Mouse (Mus musculus) gonadal fat pad, adult 2 months (tissue): ENCODE results near the gene Akr1b3. TPM values are rescaled to one million over a fixed set of nuclear protein-coding genes. Genes with fewer than 3 reads are reported as not detected.
"Not testable (repeated sequence)": the region's sequence is repeated elsewhere in the genome, so short reads cannot be mapped to it uniquely, and the experiment has no call there.

Experiments used
- DNase-seq: peaks from one replicate; pipeline ENCODE4 v3.0.0-alpha.2; 2012; ENCODE audit warnings: low read depth
- polyA plus RNA-seq: library from polyadenylated mRNA; depleted of rRNA; stranded (reverse); fragments of >200 nt; gene quantifications from 2 replicates; pipeline ENCODE4 v1.2.3, GENCODE M21; 2012; rRNA removed

Gene Akr1b3
- polyA plus RNA-seq: 114 and 187 TPM in 2 replicates

- DNase-seq: no peak
These were observed at the start of gene Akr1b3 for GRCm38 (mm10) chr6:34316854-34317771. Gene Akr1b3 (minus strand): TSS chr6:34317478.

DNA sequence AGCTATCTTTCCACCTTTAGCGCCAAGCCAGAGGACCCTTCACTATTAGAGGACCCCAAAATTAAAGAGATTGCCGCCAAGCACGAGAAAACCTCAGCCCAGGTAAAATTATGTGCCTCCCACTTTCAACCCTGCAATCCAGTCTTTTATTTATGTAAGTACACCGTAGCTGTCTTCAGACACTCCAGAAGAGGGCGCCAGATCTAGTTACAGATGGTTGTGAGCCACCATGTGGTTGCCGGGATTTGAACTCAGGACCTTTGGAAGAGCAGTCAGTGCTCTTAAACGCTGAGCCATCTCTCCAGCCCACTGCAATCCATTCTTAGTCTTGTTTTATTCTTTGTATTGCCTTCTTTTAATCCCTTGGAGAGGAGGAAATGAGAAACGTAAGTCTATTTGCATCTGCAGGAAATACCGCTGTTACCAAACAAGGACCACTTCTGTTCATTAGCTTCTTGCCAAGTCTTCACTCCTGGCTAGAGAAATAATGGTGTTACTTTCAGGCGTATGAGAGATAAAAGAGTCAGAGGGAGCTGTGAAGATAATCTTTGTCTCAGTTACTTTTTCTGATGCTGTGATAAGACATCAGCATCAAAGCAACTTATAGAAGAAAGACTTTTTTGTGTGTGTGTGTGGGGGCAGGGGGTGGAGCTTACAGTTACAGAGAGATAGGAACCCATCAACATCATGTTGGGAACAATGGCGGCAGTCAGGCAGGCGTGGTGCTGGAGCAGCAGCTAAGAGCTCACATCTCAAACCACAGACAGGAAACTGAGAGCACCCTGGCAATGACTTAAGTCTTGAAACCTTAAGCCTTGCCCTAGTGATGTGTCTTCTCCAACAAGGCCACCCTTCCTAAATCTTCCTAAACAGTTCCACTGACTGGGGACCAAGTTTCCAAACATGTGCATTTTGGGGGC lies 47.2 kb upstream of the Akr1b3 start:
- DNase-seq: no peak

- DNase-seq: no peak
These were observed 38.6 kb upstream of the Akr1b3 start for GRCm38 (mm10) chr6:34355841-34356240.

GRCm38 (mm10) chr6:34355349-34355747 lies 38.1 kb upstream of the Akr1b3 start:
- DNase-seq: no peak

DNA sequence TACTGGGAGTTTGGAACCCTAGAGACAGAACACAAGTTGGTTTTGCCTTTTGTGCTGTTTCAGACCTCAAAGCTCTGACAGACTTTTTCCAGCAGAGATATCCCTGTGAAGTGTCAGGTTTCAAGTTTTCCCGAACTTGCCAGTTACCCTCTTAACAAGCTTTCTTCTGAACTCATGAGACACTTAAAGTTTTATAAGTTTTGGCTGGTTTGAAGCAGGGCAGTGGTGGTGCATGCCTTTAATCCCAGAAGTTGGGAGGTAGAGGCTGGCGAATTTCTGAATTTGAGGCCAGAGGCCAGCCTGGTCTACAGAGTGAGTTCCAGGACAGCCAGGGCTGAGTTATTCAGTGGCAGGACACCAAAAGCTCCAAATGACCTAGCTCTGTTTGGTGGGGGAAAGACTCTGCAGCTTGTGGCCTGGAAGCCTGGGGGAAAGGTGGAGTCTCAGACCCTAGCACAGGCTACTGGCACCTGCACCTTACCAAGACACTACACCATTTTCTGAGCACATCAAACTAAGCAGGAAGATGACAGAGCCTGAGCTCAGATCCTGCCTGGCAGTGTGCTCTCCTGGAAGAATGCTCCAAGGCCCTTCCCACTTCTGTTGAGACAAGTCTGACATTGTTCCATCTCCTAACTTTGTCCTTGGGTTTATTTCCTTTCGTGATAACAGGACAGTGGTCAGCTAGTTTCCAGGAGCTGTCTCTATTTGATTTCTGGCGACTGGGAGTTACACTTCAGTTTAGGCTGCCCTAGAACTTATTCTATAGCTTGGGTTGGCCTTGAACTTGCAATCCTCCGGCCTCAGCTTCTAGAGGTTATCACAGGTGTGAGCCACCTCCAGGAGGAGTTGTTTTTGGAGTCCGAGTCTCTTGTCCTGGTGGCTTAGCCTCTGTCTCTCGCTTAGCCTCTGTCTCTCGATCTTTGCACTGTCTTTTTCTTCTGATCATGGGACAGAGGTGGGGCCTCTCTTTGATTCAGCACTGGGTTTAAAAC lies 37.4 kb upstream of the Akr1b3 start:
- no peak for DNase-seq

DNA sequence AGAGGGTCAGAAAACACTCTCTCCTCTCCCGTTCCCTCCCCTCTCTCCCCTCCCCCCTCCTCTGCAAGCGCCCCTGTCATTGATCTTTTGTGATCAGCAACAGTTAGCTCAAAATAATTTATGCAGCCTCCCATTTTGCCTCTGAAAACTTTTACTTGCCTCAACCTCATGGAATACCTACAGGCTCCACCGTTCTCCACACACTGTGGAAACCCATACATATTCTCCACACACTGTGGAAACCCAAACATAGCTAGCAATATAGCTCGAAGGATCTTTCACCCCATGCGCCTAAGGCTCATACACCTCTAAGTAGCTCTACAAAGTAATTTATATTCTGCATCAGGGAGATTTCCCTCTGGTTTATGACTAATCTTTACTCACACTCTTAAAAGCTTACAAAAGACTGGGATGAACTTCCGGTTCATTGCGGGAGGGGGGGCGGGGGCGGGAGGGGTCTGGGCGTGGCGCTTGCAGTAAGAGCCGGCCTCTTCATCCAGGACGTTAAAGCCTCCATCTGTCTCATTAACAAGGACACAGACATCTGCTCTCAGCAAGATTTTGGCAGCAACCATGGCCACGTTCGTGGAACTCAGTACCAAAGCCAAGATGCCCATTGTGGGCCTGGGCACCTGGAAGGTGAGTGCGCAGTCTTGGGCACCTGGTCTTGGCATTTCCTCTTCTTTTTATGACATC lies 36.5 kb upstream of the Akr1b3 start, which contains the start of gene Akr1b8:
Akr1b8 (plus strand) TSS at position 462 of the 696 bp plus-strand sequence.
- no peak for DNase-seq

- DNase-seq: no peak
These were observed 35.1 kb upstream of the Akr1b3 start for GRCm38 (mm10) chr6:34352401-34352800.

DNA sequence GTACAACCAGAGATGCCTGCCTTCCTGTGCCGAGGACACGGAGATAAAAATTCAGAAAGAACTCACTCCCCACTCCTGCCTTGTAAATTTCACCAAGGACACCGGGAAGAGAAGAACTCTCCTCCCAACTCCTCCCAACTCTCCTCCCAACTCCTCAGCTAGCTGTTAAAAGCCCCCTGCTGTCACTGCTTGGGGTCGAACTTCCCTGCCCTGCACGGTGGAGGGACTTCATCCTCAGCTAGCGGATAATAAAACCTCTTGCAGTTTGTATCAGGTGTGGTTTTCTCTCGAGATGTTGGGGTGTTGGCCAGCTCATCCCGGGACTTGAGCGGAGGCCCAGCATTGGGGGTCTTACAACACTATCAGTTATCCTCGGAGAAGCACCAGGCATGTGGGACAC lies 34.2 kb upstream of the Akr1b3 start:
- DNase-seq: not testable (repeated sequence)

DNA sequence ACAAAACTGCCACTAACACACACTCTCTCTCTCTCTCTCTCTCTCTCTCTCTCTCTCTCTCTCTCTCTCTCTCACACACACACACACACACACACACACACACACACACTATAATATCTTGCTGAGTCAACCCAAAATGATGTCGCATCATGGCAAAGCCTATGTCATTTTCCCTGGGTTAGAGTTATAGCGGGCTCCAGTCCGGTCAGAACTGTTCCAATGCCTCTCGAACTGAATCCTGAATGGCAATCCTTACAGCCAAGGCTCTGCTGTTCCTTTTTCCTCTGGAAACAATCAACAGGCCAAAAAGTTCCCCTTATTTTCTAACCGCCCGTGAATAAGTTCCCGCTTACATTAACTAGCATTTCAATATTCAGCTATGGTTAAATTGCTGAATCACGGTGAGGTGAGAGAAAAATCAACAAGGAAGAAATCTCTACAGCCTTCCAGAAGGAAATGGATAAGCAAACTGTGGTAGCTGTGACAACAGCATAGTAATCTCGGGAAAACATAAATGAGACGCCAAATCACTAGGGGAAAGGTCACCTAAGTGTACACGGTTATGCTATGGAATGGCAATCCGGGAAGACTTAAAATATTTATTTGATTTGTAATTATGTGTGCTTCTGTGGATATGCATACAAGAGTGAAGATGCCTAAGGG lies 32.9 kb upstream of the Akr1b3 start:
- DNase-seq: no peak

DNA sequence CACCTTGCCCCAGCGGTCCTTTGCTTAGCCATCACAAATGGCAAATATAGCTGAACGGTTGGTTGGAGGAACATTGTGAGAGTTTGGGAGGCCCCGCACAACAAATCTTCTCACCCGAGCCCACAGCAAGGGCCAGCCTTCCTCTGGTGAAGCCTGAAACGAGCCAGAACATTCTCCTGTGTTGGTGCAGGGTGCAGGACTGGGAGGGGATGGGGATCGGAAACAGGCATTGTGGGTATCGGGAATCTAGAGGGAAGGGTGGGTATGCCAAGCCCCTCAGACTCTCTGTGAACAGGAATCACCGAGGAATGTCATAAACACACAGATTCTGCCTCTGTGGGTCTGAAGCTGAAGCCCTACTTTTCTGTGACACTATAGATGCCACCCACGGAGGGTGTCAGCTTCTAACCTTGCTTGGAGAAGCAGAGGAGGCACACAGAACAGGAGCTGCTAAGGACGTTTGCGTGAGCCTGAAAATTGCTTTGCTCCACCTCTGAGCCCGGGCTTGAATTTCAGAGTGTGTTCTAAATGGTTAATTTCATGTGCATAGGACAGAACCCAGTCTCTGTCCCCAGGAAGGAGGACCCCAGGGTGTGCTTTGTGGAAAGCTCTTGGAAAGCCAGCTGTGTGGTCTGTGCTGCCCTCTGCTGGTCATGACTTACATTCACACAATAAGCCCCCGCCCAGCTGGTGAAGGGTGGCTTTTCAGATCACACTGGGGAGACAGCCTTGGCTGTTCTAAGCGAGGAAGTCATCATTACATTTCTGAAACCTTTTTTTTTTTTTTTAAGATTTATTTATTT lies 29.0 kb upstream of the Akr1b3 start:
- no peak for DNase-seq

DNA sequence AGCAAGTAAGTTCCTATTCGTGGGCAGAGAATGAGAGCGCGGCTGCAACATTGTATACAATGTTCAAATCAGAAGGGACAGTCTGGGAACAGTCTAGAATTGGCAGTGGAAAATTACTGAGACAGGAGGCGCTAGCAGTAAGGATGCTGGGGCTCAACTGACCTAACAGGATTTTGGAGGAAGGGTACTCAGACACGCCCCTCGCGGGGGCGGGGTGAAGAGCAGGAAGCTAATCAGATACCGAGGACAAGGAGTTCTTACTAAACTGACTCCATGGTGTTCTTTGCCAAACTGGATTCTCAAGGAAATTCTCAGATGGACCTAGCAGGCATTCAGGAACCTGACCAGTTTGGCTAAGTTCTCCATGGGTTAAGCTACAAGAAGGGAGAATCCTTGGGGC lies 27.7 kb upstream of the Akr1b3 start:
- DNase-seq: no peak

GRCm38 (mm10) chr6:34344135-34344850 lies 27.0 kb upstream of the Akr1b3 start:
- DNase-seq: no peak

GRCm38 (mm10) chr6:34343426-34343825 lies 26.1 kb upstream of the Akr1b3 start:
- DNase-seq: no peak

GRCm38 (mm10) chr6:34342476-34342875 lies 25.2 kb upstream of the Akr1b3 start:
- DNase-seq: no peak

DNA sequence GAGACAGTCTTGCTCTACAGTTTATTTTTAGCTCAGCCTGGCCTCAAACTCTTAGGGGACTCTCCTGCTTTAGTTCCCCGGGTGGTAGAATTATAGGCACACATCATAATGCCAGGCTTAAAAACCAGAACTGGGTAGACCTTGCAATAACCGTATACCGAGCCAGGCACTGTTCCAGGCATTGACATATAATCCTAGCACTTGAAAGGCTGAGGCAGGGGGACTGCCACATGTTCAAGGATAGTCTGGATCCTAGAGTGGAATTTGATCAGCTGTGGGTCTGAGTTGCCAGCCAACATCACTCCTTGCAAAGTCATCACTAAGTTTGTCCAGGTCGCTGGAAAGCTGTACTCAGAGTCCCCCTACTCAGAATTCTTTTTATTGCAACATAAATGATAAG lies 24.7 kb upstream of the Akr1b3 start:
- DNase-seq: no peak

DNA sequence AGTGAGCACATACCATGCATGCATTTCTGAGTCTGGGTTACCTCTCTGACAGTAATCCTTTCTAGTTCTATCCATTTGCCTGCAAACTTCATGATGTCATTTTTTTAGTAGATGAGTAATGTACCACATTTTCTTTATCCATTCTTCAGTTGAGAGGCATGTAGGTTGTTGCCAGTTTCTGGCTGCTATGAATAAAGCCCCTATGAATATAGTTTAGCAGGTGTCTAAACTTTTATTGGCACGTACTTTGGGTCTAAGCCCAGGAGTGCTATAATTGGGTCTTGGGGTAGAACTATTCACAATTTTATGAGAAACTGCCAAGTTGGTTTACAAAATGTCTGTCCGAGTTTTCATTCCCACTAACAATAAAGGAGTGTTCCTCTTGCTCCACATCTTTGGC lies 20.5 kb upstream of the Akr1b3 start:
- DNase-seq: no peak

- DNase-seq: no peak
These were observed 17.4 kb upstream of the Akr1b3 start for GRCm38 (mm10) chr6:34334673-34335072.

GRCm38 (mm10) chr6:34331804-34332203 lies 14.5 kb upstream of the Akr1b3 start:
- DNase-seq: not testable (repeated sequence)
